Mouse (Mus musculus): ENCODE measurements at regions not wholly inside any gene's neighbourhood (a gene's known extent, or its start where the extent isn't known, plus 50 kb on each side); places are given as distances from the start of the nearest gene placed in this dataset.

DNA sequence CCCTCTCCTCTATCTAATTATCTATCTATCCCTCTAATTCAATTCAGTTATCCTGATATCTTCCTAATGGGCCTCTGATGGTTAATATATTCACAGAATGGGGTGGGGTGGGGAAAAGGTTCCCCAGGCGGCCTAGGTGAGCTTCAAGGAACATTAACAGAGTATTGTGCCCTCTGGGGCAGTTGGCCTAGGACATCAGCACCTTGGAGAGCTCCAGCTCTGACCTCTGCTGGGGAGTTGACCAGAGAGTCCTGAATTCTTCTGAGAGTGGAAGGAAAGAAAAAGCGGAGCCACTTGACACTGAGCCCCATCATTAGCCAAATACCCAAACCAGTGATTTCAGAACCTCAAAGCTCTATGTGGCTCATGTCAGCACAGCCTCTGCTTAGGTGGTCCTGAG is 108.1 kb upstream of the Ldah start:
- Histone ChIP-seq H3K4me3 (no peak overlapping the region), H3K36me3 (no peaks in the 10 kb centered on the region), H3K27me3 (ENCODE audit: low read depth, poor library complexity, severe bottlenecking) (no peaks in the 10 kb centered on the region), H3K4me1 (no peaks in the 10 kb centered on the region), H3K9me3 (replicated peaks) (no peaks in the 10 kb centered on the region), H3K27ac (no peak overlapping the region)
- peak; percentile 76 for DNase-seq (ENCODE audit: low spot score)
- 43% methylated on average over 2 of the region's 2 CpGs for WGBS

DNA sequence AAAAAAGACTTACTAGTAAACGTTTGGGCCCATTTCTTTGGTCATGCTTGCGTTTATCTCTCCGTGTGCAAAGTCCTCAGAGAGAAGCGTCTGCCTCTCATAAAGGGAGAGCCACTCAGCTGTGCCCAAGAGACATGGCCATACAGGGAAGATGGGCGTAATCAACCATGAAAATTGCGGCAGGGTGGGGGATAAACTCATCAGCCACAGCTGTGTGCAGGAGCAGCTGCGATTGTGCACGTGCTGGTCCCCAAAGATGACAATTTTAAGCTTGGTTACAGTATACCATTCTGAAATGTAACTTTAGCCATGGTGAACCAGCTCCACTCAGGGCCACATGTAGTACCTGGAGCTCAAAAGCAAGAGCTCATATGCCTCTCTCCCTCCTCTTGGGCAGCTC is 106.1 kb upstream of the Ldah start:
- Histone ChIP-seq H3K9me3 (replicated peaks) (no peaks in the 10 kb centered on the region), H3K27me3 (ENCODE audit: low read depth, poor library complexity, severe bottlenecking) (no peaks in the 10 kb centered on the region), H3K36me3 (no peaks in the 10 kb centered on the region), H3K4me1 (peaks cover 3% of the 10 kb centered on the region; the same call in 1 of the 2 replicates), H3K27ac (no peak overlapping the region), H3K4me3 (no peak overlapping the region)
- 90% methylated on average over 8 of the region's 8 CpGs for WGBS
- no peak for DNase-seq (ENCODE audit: low spot score)

DNA sequence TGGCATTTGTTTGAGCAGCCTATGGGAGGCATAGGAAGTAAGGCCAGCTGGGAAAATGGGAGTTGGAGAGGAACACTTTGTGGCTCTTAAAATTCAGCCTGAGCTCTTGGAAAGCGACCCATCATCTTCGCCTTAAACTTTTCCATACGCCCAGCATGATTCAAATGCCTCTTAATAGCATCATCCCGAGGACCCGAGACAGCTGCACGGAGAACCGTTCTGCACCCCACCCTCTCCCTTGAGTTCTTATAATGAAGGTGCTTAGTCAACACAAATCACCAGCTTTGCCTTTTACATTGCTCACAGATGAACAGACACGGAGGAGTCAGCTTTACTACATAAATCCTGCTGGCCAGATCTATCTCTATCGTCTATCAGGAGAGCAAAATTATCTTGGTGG is 104.6 kb upstream of the Ldah start:
- WGBS = 87% methylated on average over 9 of the region's 9 CpGs
- Histone ChIP-seq H3K27me3 (ENCODE audit: low read depth, poor library complexity, severe bottlenecking) (no peaks in the 10 kb centered on the region), H3K4me1 (peaks cover 9% of the 10 kb centered on the region; the same call in 1 of the 2 replicates), H3K9me3 (replicated peaks) (no peaks in the 10 kb centered on the region), H3K4me3 (no peak overlapping the region), H3K27ac (no peak overlapping the region), H3K36me3 (no peaks in the 10 kb centered on the region)
- peak; percentile 8 for DNase-seq (ENCODE audit: low spot score)

DNA sequence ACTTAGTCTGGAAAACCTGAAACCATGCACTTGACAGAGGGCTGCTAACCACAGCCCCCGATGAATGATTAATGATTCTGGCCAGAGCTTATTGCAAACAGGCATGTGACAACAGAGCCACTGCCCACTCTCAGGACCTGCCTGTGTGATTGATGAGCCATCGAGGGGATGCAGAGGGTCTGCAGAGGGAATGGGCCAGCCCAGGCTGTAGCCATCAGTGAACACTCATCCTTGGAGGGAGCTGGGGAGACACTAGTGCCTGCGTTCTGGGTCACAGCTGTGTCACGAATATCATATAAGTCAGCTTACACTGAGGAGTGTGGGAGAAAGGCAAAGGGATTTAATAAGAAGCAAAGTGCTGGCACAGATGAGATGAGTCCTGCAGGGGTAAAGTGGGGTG is 100.8 kb upstream of the Ldah start:
- no peaks in the 10 kb centered on the region for H3K27me3 ChIP-seq (ENCODE audit: low read depth, poor library complexity, severe bottlenecking)
- H3K27ac ChIP-seq = no peak overlapping the region
- DNase-seq (ENCODE audit: low spot score) = no peak
- H3K9me3 ChIP-seq (replicated peaks) = no peaks in the 10 kb centered on the region
- WGBS = 54% methylated on average over 4 of the region's 4 CpGs
- no peak overlapping the region for H3K4me3 ChIP-seq
- peaks cover 9% of the 10 kb centered on the region; the same call in 1 of the 2 replicates for H3K4me1 ChIP-seq
- no peaks in the 10 kb centered on the region for H3K36me3 ChIP-seq

DNA sequence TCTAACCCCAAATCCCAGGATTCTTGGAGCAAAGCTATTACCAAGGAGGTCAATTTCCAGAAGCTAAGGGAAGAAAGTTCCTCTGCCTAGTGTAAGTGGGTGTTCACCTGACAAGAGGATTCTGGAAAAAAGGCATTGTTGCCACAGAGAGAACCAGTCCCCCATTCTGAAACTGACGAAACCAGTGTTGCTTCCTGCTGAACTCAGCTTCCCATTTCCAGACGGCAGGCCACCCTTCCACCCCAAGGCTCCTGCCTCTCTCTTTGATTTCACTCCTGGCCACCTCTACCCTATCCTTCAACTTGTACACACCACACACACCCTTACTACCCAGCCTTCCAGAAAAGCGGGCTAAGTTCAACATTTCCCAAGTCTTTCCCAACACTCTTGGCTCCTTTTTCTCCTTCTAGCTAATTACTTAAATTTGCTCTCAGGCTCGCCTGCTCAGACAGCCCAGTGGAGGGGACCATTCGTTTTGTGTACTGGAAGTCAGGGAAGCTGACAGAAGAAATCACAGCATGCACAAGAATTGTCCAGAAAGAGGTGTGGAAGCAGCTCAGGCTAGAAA is 98.6 kb upstream of the Ldah start:
- no peak for DNase-seq (ENCODE audit: low spot score)
- Histone ChIP-seq H3K4me3 (no peak overlapping the region), H3K9me3 (replicated peaks) (no peaks in the 10 kb centered on the region), H3K27me3 (ENCODE audit: low read depth, poor library complexity, severe bottlenecking) (no peaks in the 10 kb centered on the region), H3K4me1 (peaks cover 9% of the 10 kb centered on the region; the same call in 1 of the 2 replicates), H3K27ac (no peak overlapping the region), H3K36me3 (no peaks in the 10 kb centered on the region)
- WGBS = 70% methylated on average over 5 of the region's 5 CpGs

DNA sequence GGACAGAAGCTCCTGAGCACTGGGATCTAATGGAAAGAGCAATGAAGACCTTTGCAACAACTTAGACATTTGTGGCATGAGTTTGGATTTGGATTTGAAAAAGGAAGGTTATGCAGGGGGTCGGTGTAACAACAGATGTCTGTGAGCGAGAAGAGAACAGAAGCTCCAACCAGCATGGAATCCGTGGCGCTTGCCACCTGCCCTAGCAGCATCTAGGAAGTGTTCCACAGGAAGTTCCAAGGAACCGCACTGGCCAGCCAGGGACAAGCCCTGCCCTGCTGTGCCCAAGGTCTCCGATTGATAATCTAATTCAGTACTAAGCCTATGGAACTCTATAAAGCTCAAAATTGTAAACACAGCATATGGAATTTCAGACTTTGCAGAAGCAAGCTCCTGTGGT is 98.0 kb upstream of the Ldah start:
- no peaks in the 10 kb centered on the region for H3K36me3 ChIP-seq
- H3K4me3 ChIP-seq = no peak overlapping the region
- no peaks in the 10 kb centered on the region for H3K9me3 ChIP-seq (replicated peaks)
- H3K27me3 ChIP-seq (ENCODE audit: low read depth, poor library complexity, severe bottlenecking) = no peaks in the 10 kb centered on the region
- no peak overlapping the region for H3K27ac ChIP-seq
- H3K4me1 ChIP-seq = peaks cover 9% of the 10 kb centered on the region; the same call in 1 of the 2 replicates
- WGBS = 90% methylated on average over 6 of the region's 6 CpGs
- no peak for DNase-seq (ENCODE audit: low spot score)

DNA sequence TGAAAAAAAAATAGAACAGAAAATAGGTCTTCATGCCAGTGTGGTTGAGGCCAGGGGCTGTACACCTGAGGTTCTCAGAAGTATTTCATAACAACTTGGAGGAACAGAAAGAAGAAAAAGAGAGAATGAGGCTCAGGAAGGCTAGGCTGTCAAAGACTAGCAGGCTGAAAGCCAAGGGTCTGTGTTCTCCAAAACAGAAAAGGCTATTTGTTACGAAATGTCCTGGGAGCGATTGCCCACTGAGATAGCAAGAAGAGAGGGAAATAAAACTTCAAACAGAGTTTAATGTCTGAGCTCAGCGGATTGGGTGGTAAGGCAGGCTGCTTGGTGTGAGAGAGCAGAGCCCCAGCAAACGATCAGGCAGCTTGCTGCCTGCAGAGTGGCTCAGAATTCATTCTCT is 97.6 kb upstream of the Ldah start:
- H3K36me3 ChIP-seq = no peaks in the 10 kb centered on the region
- H3K27me3 ChIP-seq (ENCODE audit: low read depth, poor library complexity, severe bottlenecking) = no peaks in the 10 kb centered on the region
- H3K27ac ChIP-seq = no peak overlapping the region
- 51% methylated on average over 4 of the region's 4 CpGs for WGBS
- no peak overlapping the region for H3K4me3 ChIP-seq
- H3K4me1 ChIP-seq = peaks cover 9% of the 10 kb centered on the region; the same call in 1 of the 2 replicates
- no peaks in the 10 kb centered on the region for H3K9me3 ChIP-seq (replicated peaks)
- DNase-seq (ENCODE audit: low spot score) = no peak

DNA sequence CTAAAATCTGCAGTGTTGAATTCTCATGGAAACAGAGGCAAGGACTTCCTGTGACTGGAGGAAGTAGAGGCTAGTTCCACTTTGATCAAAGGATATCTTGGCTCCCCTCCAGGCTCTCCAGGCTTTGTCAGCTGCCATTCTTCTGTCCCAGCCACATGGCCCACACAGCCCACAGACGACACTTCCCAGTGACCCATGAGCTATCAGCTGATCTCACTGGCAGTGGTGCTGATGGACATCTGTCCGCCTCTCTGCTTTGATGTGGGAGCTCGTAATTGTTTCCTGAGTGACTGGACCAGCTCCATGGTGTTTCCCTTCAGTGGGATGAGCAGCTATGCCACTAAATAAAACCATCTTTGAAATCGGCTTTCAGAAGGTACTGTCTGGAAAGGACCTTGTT is 96.4 kb upstream of the Ldah start:
- no peak overlapping the region for H3K4me3 ChIP-seq
- 67% methylated on average over 4 of the region's 4 CpGs for WGBS
- no peaks in the 10 kb centered on the region for H3K9me3 ChIP-seq (replicated peaks)
- H3K36me3 ChIP-seq = no peaks in the 10 kb centered on the region
- peaks cover 9% of the 10 kb centered on the region; the same call in 1 of the 2 replicates for H3K4me1 ChIP-seq
- no peak overlapping the region for H3K27ac ChIP-seq
- no peaks in the 10 kb centered on the region for H3K27me3 ChIP-seq (ENCODE audit: low read depth, poor library complexity, severe bottlenecking)
- no peak for DNase-seq (ENCODE audit: low spot score)

DNA sequence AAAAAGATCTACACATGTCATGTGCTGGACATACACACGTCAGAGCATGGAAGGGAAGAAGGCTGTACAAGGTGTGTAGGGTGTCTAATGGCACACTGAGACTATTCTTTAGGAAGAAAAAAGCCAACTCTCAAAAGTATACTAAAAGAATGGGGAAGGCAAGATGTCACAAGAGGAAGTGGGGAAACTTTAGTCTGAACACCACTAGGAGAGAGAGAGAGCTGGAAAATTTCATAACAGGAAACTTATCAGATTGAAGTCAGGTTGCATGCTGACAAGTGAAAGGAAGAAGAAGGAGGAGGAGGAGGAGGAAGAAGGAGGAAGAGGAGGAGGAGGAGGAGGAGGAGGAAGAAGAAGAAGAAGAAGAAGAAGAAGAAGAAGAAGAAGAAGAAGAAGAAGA is 52.3 kb upstream of the Ldah start:
- no peak for DNase-seq (ENCODE audit: low spot score)
- Histone ChIP-seq H3K9me3 (replicated peaks) (no peaks in the 10 kb centered on the region), H3K27me3 (ENCODE audit: low read depth, poor library complexity, severe bottlenecking) (no peaks in the 10 kb centered on the region), H3K4me3 (no peak overlapping the region), H3K27ac (no peak overlapping the region), H3K36me3 (no peaks in the 10 kb centered on the region), H3K4me1 (no peaks in the 10 kb centered on the region)
- WGBS = 76% methylated on average over 1 of the region's 1 CpGs

Measured in limb, embryonic 10.5 days (tissue).